Comparison of ENCODE assay signal across 16 mouse cellular contexts in genomic region chr1:84613119-84613518, GRCm38 (mm10).
A peak's percentile ranks its signal among the peaks of the same experiment; 100 is the strongest.
DNase-seq lines count a peak whose midpoint lies in the region; ATAC-seq lines count a peak whose summit lies in the region.
"Had no signal": no experiment of that assay in that cellular context is flagged by ENCODE, and none has a peak within 500 bp of the region (broad histone marks: within the 10 kb centered on the region; RNA-seq: fewer than 3 reads in every experiment).

No protein-coding gene starts in this region.

- no peak overlapping the region for H3K4me2 ChIP-seq in hindbrain, embryonic 11.5 days (replicated peaks; ENCODE audit: low read depth, low read length)
- peak overlapping the region; percentile 17; the same call in 1 of the 2 replicates for H3K4me2 ChIP-seq in midbrain, embryonic 14.5 days (ENCODE audit: low read length)
- H3K4me2 ChIP-seq: heart, embryonic 12.5 days had no signal

- WGBS in hindbrain, embryonic 11.5 days, result 47% methylated on average over 8 of the region's 8 CpGs
- 8% methylated on average over 8 of the region's 8 CpGs for WGBS in midbrain, embryonic 14.5 days

- intact Hi-C loops in left cerebral cortex, postnatal 4 days (cut with DNase I), result no loop called here

- ATAC-seq in hindbrain, embryonic 11.5 days (ENCODE audit: low FRiP score), result peak; percentile 53; the same call in 1 of the 2 replicates
- no peak for ATAC-seq in midbrain, embryonic 14.5 days (ENCODE audit: low FRiP score, low TSS enrichment)
- ATAC-seq: intestine, embryonic 16.5 days had no signal

- DNase-seq in embryo, embryonic 10 days (ENCODE audit: low spot score), result peak; percentile 52
- no peak for DNase-seq in embryo, embryonic 9.5 days (ENCODE audit: extremely low spot score)
- peak; percentile 26 for DNase-seq in Muller cell, postnatal 12 days (ENCODE audit: inconsistent ontology term)
- DNase-seq in hindbrain, embryonic 11.5 days (ENCODE audit: low spot score), result peak; percentile 52
- DNase-seq in midbrain, embryonic 14.5 days, result peak; percentile 73
- no peak for DNase-seq in thymus, postnatal 36 days
- no peak for DNase-seq in left cerebral cortex, postnatal 4 days
- DNase-seq in cerebellum, adult 18-20 months, result no peak
- DNase-seq: adrenal gland, adult 2 months; kidney, postnatal 10 days; lung, adult 18-20 months; lung, postnatal 36 days; thymus, adult 18-20 months had no signal

- no peaks in the 10 kb centered on the region for H3K27me3 ChIP-seq in hindbrain, embryonic 11.5 days (ENCODE audit: control insufficient read depth, insufficient read depth, low read length)
- H3K27me3 ChIP-seq in midbrain, embryonic 14.5 days (ENCODE audit: control insufficient read depth, insufficient read depth, low read length), result no peaks in the 10 kb centered on the region
- H3K27me3 ChIP-seq: heart, embryonic 12.5 days had no signal

- H3K36me3 ChIP-seq in hindbrain, embryonic 11.5 days (ENCODE audit: control insufficient read depth, insufficient read depth, low read length), result no peaks in the 10 kb centered on the region
- no peaks in the 10 kb centered on the region for H3K36me3 ChIP-seq in midbrain, embryonic 14.5 days (ENCODE audit: control insufficient read depth, insufficient read depth, low read length)
- H3K36me3 ChIP-seq: heart, embryonic 12.5 days had no signal

- no peak overlapping the region for H3K4me3 ChIP-seq in hindbrain, embryonic 11.5 days (ENCODE audit: low read depth, low read length)
- H3K4me3 ChIP-seq in midbrain, embryonic 14.5 days (replicated peaks; ENCODE audit: low read depth, low read length), result no peak overlapping the region
- H3K4me3 ChIP-seq: erythroblast, embryonic 14.5 days; heart, embryonic 12.5 days had no signal

- H3K27ac ChIP-seq in hindbrain, embryonic 11.5 days (ENCODE audit: low read depth, low read length), result no peak overlapping the region
- H3K27ac ChIP-seq in midbrain, embryonic 14.5 days (replicated peaks; ENCODE audit: low read depth, low read length), result peak overlapping the region; percentile 28; the same call in 1 of the 2 replicates

- H3K9me3 ChIP-seq in hindbrain, embryonic 11.5 days (ENCODE audit: control insufficient read depth, low read length), result no peaks in the 10 kb centered on the region
- no peaks in the 10 kb centered on the region for H3K9me3 ChIP-seq in midbrain, embryonic 14.5 days (ENCODE audit: control insufficient read depth, low read length)
- H3K9me3 ChIP-seq: heart, embryonic 12.5 days had no signal

- no peaks in the 10 kb centered on the region; the same call in 1 of the 2 replicates for H3K4me1 ChIP-seq in hindbrain, embryonic 11.5 days (replicated peaks; ENCODE audit: control insufficient read depth, insufficient read depth, low read length)
- H3K4me1 ChIP-seq in midbrain, embryonic 14.5 days (ENCODE audit: control insufficient read depth, insufficient read depth, low read length), result peaks cover 37% of the 10 kb centered on the region

- no peak overlapping the region for H3K9ac ChIP-seq in hindbrain, embryonic 11.5 days (ENCODE audit: low read depth, low read length)
- H3K9ac ChIP-seq in midbrain, embryonic 14.5 days (replicated peaks; ENCODE audit: low read length), result no peak overlapping the region
- H3K9ac ChIP-seq: heart, embryonic 12.5 days had no signal

Comparison
In these comparisons a context has a peak if more than half of its experiments do, and no peak if none do; other contexts are left out.
1. DNase-seq: peak in embryo, embryonic 10 days (single experiment), Muller cell, postnatal 12 days (single experiment), hindbrain, embryonic 11.5 days (single experiment) and midbrain, embryonic 14.5 days (single experiment); none in embryo, embryonic 9.5 days (single experiment), thymus, postnatal 36 days (0 of 2), left cerebral cortex, postnatal 4 days (single experiment) and cerebellum, adult 18-20 months (0 of 2).